Mouse (Mus musculus) brain, embryonic 14.5 days (tissue): ENCODE results near the gene St8sia2. TPM values are rescaled to one million over a fixed set of nuclear protein-coding genes. Genes with fewer than 3 reads are reported as not detected.
"Not testable (repeated sequence)": the region's sequence is repeated elsewhere in the genome, so short reads cannot be mapped to it uniquely, and the experiment has no call there.

ENCODE experiments used
- DNase-seq: peaks from one replicate; pipeline ENCODE4 v3.0.0-alpha.2; 2011; ENCODE audit warnings: low read depth
- CTCF ChIP-seq: fragments of 200-500 bp; IDR thresholded peaks from 2 replicates; pipeline ENCODE4 v1.5.1; 2012; ENCODE audit warnings: inconsistent platforms, mild to moderate bottlenecking, moderate library complexity, borderline replicate concordance; ENCODE audit not compliant: insufficient read depth, insufficient read length; ENCODE audit errors: extremely low read depth
- POLR2A ChIP-seq: fragments of 200-500 bp; IDR thresholded peaks from 2 replicates; pipeline ENCODE4 v1.6.1; 2012; ENCODE audit warnings: mild to moderate bottlenecking, inconsistent platforms, borderline replicate concordance; ENCODE audit not compliant: poor library complexity, insufficient read depth, insufficient read length, severe bottlenecking; ENCODE audit errors: extremely low read depth
- polyA plus RNA-seq: library from polyadenylated mRNA; depleted of rRNA; stranded (reverse); fragments of >200 nt; gene quantifications from 2 replicates; pipeline ENCODE4 v1.2.3, GENCODE M21; 2012

The St8sia2 gene
- polyA plus RNA-seq, 1 experiment: 129 TPM

GRCm38 (mm10) chr7:74021771-74022170, 8.3 kb upstream of the St8sia2 start:
- no peak for TF ChIP-seq POLR2A
- TF ChIP-seq CTCF: no peak
- DNase-seq: no peak

- no peak for TF ChIP-seq CTCF
- TF ChIP-seq POLR2A: no peak
- peak; percentile 35 for DNase-seq
Observed at GRCm38 (mm10) chr7:74016613-74017012, 3.1 kb upstream of the St8sia2 start.

GRCm38 (mm10) chr7:74012858-74013600, 461 bp downstream of the St8sia2 start:
- no peak for TF ChIP-seq CTCF
- no peak; the same call in 1 of the 2 replicates for TF ChIP-seq POLR2A
- peak; percentile 75 for DNase-seq

- peak; percentile 57 for DNase-seq
Observed at GRCm38 (mm10) chr7:74011976-74012857, 1.3 kb downstream of the St8sia2 start.

GRCm38 (mm10) chr7:74008946-74009542, 4.4 kb downstream of the St8sia2 start:
- DNase-seq: no peak
- TF ChIP-seq POLR2A (no peak), CTCF (no peak)

More at GRCm38 (mm10) chr7:74011976-74012857, 1.3 kb downstream of the St8sia2 start:
- no peak for TF ChIP-seq POLR2A
- TF ChIP-seq CTCF: no peak

- DNase-seq: peak; percentile 87
- TF ChIP-seq CTCF: 0 out of 2 replicates have a peak, but pooled peaks have one; percentile 16
- no peak for TF ChIP-seq POLR2A
Observed at GRCm38 (mm10) chr7:74006775-74007371, 6.6 kb downstream of the St8sia2 start.

- DNase-seq: no peak
- no peak for TF ChIP-seq CTCF
- TF ChIP-seq POLR2A: no peak
Observed at GRCm38 (mm10) chr7:74006364-74006763, 7.1 kb downstream of the St8sia2 start.

- no peak for DNase-seq
- TF ChIP-seq POLR2A (no peak), CTCF (no peak)
Observed at GRCm38 (mm10) chr7:74000743-74001510, 12.6 kb downstream of the St8sia2 start.

- TF ChIP-seq POLR2A (no peak), CTCF (no peak)
- DNase-seq: no peak
Observed at GRCm38 (mm10) chr7:73989366-73989765, 24.1 kb downstream of the St8sia2 start.

GRCm38 (mm10) chr7:73972157-73972556, 41.3 kb downstream of the St8sia2 start:
- DNase-seq: not testable (repeated sequence)
